Mouse (Mus musculus) brain, embryonic 14.5 days (tissue): ENCODE measurements at regions not wholly inside any gene's neighbourhood (a gene's known extent, or its start where the extent isn't known, plus 50 kb on each side); places are given as distances from the start of the nearest gene placed in this dataset.
"Not testable (repeated sequence)": the region's sequence is repeated elsewhere in the genome, so short reads cannot be mapped to it uniquely, and the experiment has no call there.

Experiments used
- CTCF ChIP-seq: fragments of 200-500 bp; IDR thresholded peaks from 2 replicates; pipeline ENCODE4 v1.5.1; 2012; ENCODE audit warnings: inconsistent platforms, mild to moderate bottlenecking, moderate library complexity, borderline replicate concordance; ENCODE audit not compliant: insufficient read depth, insufficient read length; ENCODE audit errors: extremely low read depth
- POLR2A ChIP-seq: fragments of 200-500 bp; IDR thresholded peaks from 2 replicates; pipeline ENCODE4 v1.6.1; 2012; ENCODE audit warnings: mild to moderate bottlenecking, inconsistent platforms, borderline replicate concordance; ENCODE audit not compliant: poor library complexity, insufficient read depth, insufficient read length, severe bottlenecking; ENCODE audit errors: extremely low read depth

- not testable (repeated sequence) for TF ChIP-seq POLR2A, CTCF
These were observed 682.4 kb upstream of the Agtr1b start for GRCm38 (mm10) chr3:21049365-21049764.
